Mouse (Mus musculus) left cerebral cortex, postnatal 4 days (tissue): ENCODE results near the gene Slc4a7. TPM values are rescaled to one million over a fixed set of nuclear protein-coding genes. Genes with fewer than 3 reads are reported as not detected.
"Not testable (repeated sequence)": the region's sequence is repeated elsewhere in the genome, so short reads cannot be mapped to it uniquely, and the experiment has no call there.

Experiments
- DNase-seq: peaks from one replicate; pipeline ENCODE4 v3.0.0-alpha.2; 2022
- intact Hi-C: fragments of 180-260 bp; cut with DNase I; formaldehyde crosslinking; loops from one replicate; pipeline ENCODE4 v1.15.1; 2025
- total RNA-seq, 2 experiments: library from RNA; stranded (reverse); gene quantifications; 2 replicates each; pipeline ENCODE4 v1.2.3; 2021

Gene Slc4a7
- total RNA-seq, 2 experiments from 2014 or later: 56.0 TPM

DNA sequence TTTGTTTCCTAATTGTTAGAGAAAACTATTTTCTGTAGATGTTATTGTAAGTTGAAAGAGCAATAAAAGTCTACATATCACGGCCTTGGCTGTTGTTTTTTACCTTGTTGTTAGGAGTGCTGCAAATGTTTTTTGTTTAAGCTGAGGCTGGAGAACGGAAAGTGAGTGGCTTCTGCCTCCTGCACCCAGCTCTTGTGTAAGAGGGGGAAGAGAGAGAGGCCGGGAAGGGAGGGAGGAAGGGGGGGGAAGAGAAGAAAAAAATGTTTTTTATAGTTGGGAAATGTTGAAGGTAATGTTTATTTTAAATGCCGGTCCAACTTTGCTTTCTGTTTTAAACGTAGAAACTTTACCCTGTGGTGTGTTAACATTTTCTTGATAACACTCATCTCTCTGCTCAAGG lies 97.8 kb downstream of the Slc4a7 start:
- intact Hi-C loops: no loop called here
- DNase-seq: no peak

- DNase-seq: no peak
- intact Hi-C loops: no loop called here
Observed at GRCm38 (mm10) chr14:14800332-14800731, 98.3 kb downstream of the Slc4a7 start.

GRCm38 (mm10) chr14:14800810-14801209 lies 98.7 kb downstream of the Slc4a7 start:
- intact Hi-C loops: no loop called here
- no peak for DNase-seq

DNA sequence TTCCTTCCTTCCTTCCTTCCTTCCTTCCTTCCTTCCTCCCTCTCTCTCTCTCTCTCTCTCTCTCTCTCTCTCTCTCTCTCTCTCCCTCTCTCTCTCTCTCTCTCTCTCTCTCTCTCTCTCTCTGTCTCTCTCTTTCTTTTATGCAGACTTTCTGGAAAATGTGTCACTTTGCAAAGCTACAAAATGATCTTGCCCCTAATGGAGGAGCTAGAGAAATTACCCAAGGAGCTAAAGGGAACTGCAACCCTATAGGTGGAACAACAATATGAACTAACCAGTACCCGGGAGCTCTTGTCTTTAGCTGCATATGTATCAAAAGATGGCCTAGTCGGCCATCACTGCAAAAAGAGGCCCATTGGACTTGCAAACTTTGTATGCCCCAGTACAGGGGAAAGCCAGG lies 101.0 kb downstream of the Slc4a7 start, which contains the start of gene Nek10:
TSS of gene Nek10 (plus strand) at position 301 of the 400 bp plus-strand sequence.
- intact Hi-C loops, DNase-seq: not testable (repeated sequence)

DNA sequence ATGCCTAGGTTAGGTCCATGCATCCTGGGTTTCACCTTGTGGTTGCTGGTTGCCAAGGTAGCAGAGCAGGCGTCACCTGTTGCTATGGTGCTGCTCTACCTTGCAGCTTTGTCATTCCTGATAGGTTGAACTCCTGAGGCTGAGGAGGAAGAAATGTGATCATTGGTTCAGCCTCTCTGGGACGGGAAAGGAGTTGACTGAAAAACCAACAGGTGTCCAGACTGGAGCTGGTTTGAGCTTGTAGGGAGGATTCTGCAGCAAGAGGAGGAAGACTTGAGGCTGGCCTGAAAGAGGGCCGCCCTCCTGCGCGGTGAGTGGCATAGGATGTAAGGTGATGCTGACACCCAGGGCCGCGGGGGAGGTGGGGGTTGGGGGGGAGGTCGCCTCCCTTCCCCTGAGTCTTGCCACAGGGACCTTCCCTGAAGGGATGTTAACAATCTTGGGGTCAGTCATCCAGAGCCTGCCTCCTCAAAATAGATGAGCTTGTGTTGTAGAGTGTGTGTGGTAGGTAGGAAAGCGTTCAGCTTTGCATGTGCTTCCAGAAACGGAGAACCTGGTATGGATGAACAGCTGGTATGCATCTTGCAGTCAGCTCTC lies 101.9 kb downstream of the Slc4a7 start:
- intact Hi-C loops: no loop called here

DNA sequence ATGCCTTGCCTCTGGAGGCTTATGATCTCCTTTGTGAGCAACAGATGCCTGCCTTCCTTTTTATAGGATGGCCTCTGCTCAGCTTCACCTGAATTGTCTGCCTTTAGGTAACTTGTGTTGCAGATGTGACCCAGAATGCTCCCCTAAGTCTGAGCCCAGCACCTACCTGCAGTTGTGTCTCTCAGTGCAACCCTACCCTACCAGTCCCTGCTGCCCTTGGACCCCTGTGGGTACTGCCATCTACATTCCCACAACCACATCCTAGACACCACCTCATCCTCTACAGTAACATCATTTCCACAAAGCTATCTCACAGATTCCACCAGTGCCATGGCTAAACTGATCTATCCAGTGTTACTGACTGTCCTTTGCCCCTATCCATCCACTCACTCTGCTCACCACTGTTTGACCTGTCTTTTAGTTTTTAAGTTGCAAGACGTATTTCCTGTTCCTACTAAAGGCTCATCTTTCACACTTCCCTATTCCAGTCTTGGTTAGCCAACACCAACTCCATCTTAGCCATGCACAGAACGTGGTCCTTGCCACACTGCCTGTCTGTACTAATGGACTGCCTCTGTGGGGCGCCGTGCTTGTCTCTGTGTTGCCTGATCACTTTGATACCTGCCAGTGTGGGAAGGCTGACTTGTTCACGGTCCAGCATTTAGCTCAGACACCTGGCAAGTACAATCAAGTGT lies 102.6 kb downstream of the Slc4a7 start:
- DNase-seq: no peak
- intact Hi-C loops: no loop called here

More for the DNA sequence above, 101.9 kb downstream of the Slc4a7 start:
- peak; percentile 3 for DNase-seq

GRCm38 (mm10) chr14:14832520-14833240 lies 130.6 kb downstream of the Slc4a7 start:
- DNase-seq: peak; percentile 71
- intact Hi-C loops: no loop called here

DNA sequence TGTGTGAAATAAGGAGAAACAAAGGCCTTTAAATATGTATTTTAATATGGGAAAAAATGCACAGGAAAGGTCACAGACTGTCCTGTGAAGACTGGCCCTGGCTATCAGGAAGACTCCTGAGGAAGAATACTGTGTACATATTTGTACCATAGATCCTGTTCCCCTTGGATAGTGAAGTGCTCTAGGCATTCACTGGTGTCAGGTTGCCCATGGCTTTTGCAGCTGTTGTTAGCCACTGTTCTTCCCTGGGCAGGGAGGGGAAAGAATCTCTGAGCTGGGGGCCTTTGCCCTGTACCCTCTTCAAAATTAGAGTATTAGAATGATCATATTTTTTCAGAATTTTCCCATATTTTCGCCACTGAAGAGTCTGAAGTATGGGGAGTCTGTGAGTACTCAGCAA lies 131.4 kb downstream of the Slc4a7 start:
- no peak for DNase-seq
- intact Hi-C loops: no loop called here

- intact Hi-C loops: no loop called here
- DNase-seq: no peak
Observed at GRCm38 (mm10) chr14:14834266-14834665, 132.2 kb downstream of the Slc4a7 start.

DNA sequence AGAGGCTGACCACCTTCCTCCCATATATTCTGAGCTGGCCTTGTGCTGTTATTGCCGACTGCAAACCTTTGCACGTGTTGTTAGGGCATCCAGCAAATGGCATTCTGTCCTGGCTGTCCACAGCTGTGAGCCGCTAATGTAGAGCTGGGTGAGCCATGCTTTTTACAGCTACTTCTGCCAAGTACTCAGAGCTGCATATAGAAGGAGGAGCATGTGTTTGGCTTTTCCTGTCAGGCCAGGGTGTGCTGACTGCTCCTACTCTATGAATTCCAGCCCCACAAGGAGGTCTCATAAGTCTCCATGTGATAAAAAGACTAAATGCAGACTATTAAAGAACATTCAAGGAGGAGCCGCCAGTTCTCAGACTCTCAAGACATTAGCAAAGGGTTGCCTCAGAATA lies 135.5 kb downstream of the Slc4a7 start:
- intact Hi-C loops: no loop called here
- DNase-seq: no peak

DNA sequence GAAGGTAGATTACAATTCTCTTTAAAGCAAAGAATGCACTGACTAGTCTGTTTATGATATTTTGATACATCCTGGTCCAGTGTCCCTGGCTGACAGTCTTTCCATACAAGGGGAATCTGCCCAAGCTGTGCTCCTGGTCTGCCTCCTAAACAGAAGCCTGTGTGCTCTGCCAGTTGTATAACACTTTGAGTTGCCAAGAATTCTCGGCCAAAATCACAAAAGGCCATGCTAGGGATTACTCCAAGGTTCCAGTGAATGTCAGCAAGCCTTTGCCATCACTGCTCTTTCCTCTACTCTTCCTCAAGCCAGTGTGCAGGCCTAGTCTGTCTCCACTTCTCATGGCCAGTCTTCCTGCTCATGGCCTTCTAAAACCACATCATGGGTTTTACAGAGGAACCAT lies 136.0 kb downstream of the Slc4a7 start:
- intact Hi-C loops: no loop called here
- no peak for DNase-seq

DNA sequence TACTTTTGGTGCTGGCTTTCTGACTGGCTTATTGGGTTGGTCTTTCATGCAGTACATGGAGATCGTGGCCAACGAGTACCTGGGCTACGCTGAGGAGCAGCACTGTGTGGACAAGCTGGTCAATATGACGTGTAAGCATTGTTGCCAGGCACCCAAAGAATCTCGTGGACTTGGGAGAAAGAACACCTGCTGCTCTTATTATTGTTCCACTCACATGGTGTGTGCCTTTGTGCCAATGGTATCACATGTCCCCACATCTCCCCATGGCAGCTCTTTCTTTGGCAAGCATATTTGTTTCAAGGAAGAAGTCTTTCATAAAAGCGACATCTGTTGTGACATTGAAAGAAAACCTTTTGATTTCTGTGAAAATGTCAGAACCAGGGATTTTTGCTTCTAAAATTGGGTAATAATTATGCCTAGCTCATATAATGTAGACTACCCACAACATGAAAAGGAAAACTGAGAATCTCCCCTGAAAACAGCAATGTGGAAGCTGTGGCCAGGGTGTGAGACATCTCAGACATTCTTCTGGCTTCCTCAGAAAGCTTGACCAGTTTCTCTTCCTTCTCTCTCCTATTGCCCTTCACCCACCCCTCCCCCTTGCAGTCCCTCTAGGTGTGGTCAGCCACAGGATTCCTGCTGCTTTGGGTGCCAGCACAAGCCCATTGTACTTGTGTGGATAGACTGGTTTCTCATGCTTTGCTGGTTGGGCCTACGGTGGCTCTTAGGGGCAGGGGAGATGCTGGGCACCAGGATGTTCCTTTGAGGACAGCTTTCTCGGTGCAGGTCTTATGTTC lies 140.9 kb downstream of the Slc4a7 start:
- no peak for DNase-seq
- intact Hi-C loops: no loop called here

Other genes starting within 250 kb of the Slc4a7 start
- 1 to 10 TPM in 1 of 2 experiments, under 1 TPM in 1; 0.84 to 1.7 TPM for gene Nek10, start 101.1 kb downstream of the Slc4a7 start, total RNA-seq